Mouse (Mus musculus) myocyte (in vitro differentiated cells): ENCODE data around the gene Knstrn. TPM values are rescaled to one million over a fixed set of nuclear protein-coding genes. Genes with fewer than 3 reads are reported as not detected.
A peak's percentile ranks its signal among the peaks of the same experiment; 100 is the strongest.

Experiments used
- H3K27me3 ChIP-seq: one replicate; pipeline ENCODE4 v1.6.1; 2011; ENCODE audit not compliant: control insufficient read depth, insufficient read depth, insufficient read length
- H3K36me3 ChIP-seq: one replicate; pipeline ENCODE4 v1.6.1; 2011; ENCODE audit not compliant: control insufficient read depth, insufficient read depth
- H3K4me2 ChIP-seq: one replicate; pipeline ENCODE4 v1.6.1; 2011; ENCODE audit warnings: low read depth, control low read depth
- H3K4me3 ChIP-seq: one replicate; pipeline ENCODE4 v1.5.1; 2011; ENCODE audit warnings: mild to moderate bottlenecking, control low read depth, moderate library complexity
- H3K79me2 ChIP-seq: one replicate; pipeline ENCODE4 v1.6.1; 2011; ENCODE audit not compliant: control insufficient read depth, insufficient read depth
- H3ac ChIP-seq: one replicate; pipeline ENCODE4 v1.6.1; 2011; ENCODE audit not compliant: control insufficient read depth, insufficient read length
- CEBPB ChIP-seq: IDR thresholded peaks from 2 replicates; pipeline ENCODE4 v1.6.1; 2011; ENCODE audit warnings: mild to moderate bottlenecking, moderate library complexity; ENCODE audit not compliant: poor library complexity, insufficient read depth, severe bottlenecking
- E2F4 ChIP-seq: IDR thresholded peaks from one replicate; pipeline ENCODE4 v1.6.1; 2011; ENCODE audit warnings: mild to moderate bottlenecking, control low read depth, moderate library complexity; ENCODE audit not compliant: insufficient read depth
- MAX ChIP-seq: IDR thresholded peaks from one replicate; pipeline ENCODE4 v1.6.1; 2011; ENCODE audit warnings: low read depth, mild to moderate bottlenecking, control low read depth
- MYOD1 ChIP-seq, 3 experiments: IDR thresholded peaks; one replicate each; pipeline ENCODE4 v1.6.1; 2011; ENCODE audit warnings: control low read depth in 2 of 3, low read depth in 2 of 3, mild to moderate bottlenecking in 2 of 3, moderate library complexity in 1 of 3; ENCODE audit not compliant: insufficient read length in 2 of 3, control insufficient read depth in 1 of 3
- MYOG ChIP-seq, 3 experiments: IDR thresholded peaks; one replicate each; pipeline ENCODE4 v1.6.1; 2011; ENCODE audit warnings: control low read depth in 2 of 3, low read depth in 2 of 3, mild to moderate bottlenecking in 2 of 3; ENCODE audit not compliant: insufficient read length in 2 of 3, control insufficient read depth in 1 of 3, insufficient read depth in 1 of 3
- POLR2A ChIP-seq: IDR thresholded peaks from one replicate; pipeline ENCODE4 v1.6.1; 2011; ENCODE audit warnings: low read depth, mild to moderate bottlenecking, control low read depth, moderate library complexity; ENCODE audit not compliant: insufficient read length
- POLR2AphosphoS2 ChIP-seq: IDR thresholded peaks from one replicate; pipeline ENCODE4 v1.6.1; 2011; ENCODE audit warnings: low read depth, control low read depth; ENCODE audit not compliant: insufficient read length
- REST ChIP-seq: IDR thresholded peaks from one replicate; pipeline ENCODE4 v1.6.1; 2011; ENCODE audit warnings: mild to moderate bottlenecking, control low read depth, moderate library complexity; ENCODE audit not compliant: insufficient read depth, insufficient read length
- SRF ChIP-seq: IDR thresholded peaks from one replicate; pipeline ENCODE4 v1.6.1; 2011; ENCODE audit warnings: low read depth; ENCODE audit not compliant: control insufficient read depth, insufficient read length
- TCF12 ChIP-seq: IDR thresholded peaks from one replicate; pipeline ENCODE4 v1.6.1; 2011; ENCODE audit warnings: mild to moderate bottlenecking, control low read depth; ENCODE audit not compliant: poor library complexity, insufficient read depth, severe bottlenecking
- TCF3 ChIP-seq: IDR thresholded peaks from one replicate; pipeline ENCODE4 v1.6.1; 2011; ENCODE audit warnings: low read depth, control low read depth; ENCODE audit not compliant: insufficient read length
- USF1 ChIP-seq: IDR thresholded peaks from one replicate; pipeline ENCODE4 v1.6.1; 2011; ENCODE audit warnings: low read depth, mild to moderate bottlenecking, control low read depth, moderate library complexity
- polyA plus RNA-seq: library from polyadenylated mRNA; unstranded; fragments of >200 nt; fragmentation: generic; extraction: Trizol; gene quantifications from one replicate; pipeline ENCODE4 v1.2.1, GENCODE M21; 2012; ENCODE audit warnings: missing spikeins

Gene Knstrn
- polyA plus RNA-seq, 1 experiment = 42.2 TPM

DNA sequence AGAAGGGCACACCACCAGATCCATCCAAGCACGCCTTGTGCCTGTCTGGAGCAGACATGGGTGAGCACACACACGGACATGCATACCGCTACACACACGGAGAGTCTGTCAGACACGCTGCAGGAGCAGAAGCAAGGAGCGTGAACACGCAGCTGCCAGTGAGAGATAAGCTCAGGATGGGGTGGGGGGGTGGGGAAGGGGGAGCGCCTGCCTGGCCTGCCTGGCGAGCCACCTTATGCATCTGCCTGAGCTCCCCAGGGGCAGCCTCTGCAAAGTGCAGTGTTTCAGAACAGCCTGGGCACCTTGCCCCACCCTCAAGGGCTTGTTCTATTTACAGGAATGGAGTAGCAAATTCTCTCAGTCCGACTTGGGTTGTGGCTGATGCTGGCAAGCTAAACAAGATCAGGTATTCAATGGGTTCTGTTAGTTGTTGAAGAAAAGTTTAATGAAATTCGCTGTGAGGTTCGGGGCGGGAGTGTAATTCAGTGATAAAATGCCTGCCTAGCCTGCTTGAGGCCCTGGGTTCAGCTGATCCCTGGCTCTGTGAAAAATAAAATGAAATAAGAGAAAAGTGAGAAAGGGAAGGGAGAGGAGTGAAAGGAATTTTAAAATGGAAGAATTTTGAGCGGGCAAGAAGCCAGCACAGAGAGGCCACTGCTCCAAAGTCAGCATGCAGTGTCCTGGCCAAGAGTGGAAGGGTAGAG lies 74.2 kb downstream of the Knstrn start:
- H3K4me2 ChIP-seq = no peak overlapping the region
- H3K27me3 ChIP-seq = peaks cover 4% of the 10 kb centered on the region
- H3K36me3 ChIP-seq = no peaks in the 10 kb centered on the region
- no peak overlapping the region for H3K4me3 ChIP-seq
- H3K79me2 ChIP-seq = no peaks in the 10 kb centered on the region
- H3ac ChIP-seq = no peak overlapping the region
- TF ChIP-seq MAX (no peak), POLR2AphosphoS2 (no peak), SRF (no peak), MYOD1 (IDR thresholded peaks at IDR 0.05; ENCODE audit: control insufficient read depth in 1 of 3, insufficient read length in 2 of 3, low read depth in 2 of 3) (no peak), USF1 (no peak), TCF3 (no peak), POLR2A (no peak), REST (no peak), E2F4 (no peak), CEBPB (no peak), MYOG (IDR thresholded peaks at IDR 0.05; ENCODE audit: control insufficient read depth in 1 of 3, insufficient read depth in 1 of 3, insufficient read length in 2 of 3, low read depth in 2 of 3) (no peak), TCF12 (no peak)

GRCm38 (mm10) chr2:118891173-118891572 lies 77.4 kb downstream of the Knstrn start:
- H3K36me3 ChIP-seq = no peaks in the 10 kb centered on the region
- no peaks in the 10 kb centered on the region for H3K79me2 ChIP-seq
- peaks cover 26% of the 10 kb centered on the region for H3K27me3 ChIP-seq
- H3K4me2 ChIP-seq = no peak overlapping the region
- H3ac ChIP-seq = no peak overlapping the region
- TF ChIP-seq USF1 (no peak), POLR2AphosphoS2 (no peak), REST (no peak), E2F4 (no peak), SRF (no peak), MYOD1 (IDR thresholded peaks at IDR 0.05; ENCODE audit: control insufficient read depth in 1 of 3, insufficient read length in 2 of 3, low read depth in 2 of 3) (no peak), TCF3 (no peak), TCF12 (no peak), POLR2A (no peak), CEBPB (no peak), MYOG (IDR thresholded peaks at IDR 0.05; ENCODE audit: control insufficient read depth in 1 of 3, insufficient read depth in 1 of 3, insufficient read length in 2 of 3, low read depth in 2 of 3) (no peak)
- no peak overlapping the region for H3K4me3 ChIP-seq

- no peak for TF ChIP-seq MAX
- no peak for TF ChIP-seq USF1
- TF ChIP-seq POLR2AphosphoS2 = no peak
- no peak for TF ChIP-seq REST
- TF ChIP-seq TCF3 = no peak
- TF ChIP-seq CEBPB = no peak
- no peak for TF ChIP-seq SRF
- no peaks in the 10 kb centered on the region for H3K79me2 ChIP-seq
- H3K4me3 ChIP-seq = peak overlapping the region; percentile 7
- no peaks in the 10 kb centered on the region for H3K36me3 ChIP-seq
- peak overlapping the region; percentile 60 for H3K4me2 ChIP-seq
- H3ac ChIP-seq = no peak overlapping the region
- H3K27me3 ChIP-seq = peaks cover 49% of the 10 kb centered on the region
Measured at GRCm38 (mm10) chr2:118895990-118896913, 82.4 kb downstream of the Knstrn start.

DNA sequence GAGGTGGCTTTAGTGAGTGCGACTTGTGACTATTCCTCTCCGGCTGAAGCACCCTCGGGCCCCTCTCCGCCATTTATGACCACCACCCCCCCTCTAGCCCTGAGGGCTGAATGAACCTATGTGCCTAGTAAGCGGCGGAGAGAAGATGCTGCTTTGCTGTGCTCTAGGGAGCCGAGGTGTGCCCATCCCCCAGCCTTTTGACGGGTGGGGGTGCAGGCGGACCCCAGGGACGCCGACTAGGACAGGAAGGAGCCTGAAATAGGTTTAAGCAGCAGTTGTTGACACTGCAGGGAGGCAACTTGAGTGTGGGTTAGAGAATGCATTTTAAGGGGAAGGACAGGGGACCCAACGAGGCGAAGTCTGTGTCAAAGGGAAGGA lies 83.1 kb downstream of the Knstrn start:
- no peak overlapping the region for H3ac ChIP-seq
- TF ChIP-seq TCF3 (no peak), MYOD1 (IDR thresholded peaks at IDR 0.05; ENCODE audit: control insufficient read depth in 1 of 3, insufficient read length in 2 of 3, low read depth in 2 of 3) (no peak), CEBPB (no peak), MAX (no peak), MYOG (IDR thresholded peaks at IDR 0.05; ENCODE audit: control insufficient read depth in 1 of 3, insufficient read depth in 1 of 3, insufficient read length in 2 of 3, low read depth in 2 of 3) (no peak), REST (no peak), USF1 (no peak), POLR2AphosphoS2 (no peak), SRF (no peak), TCF12 (no peak), POLR2A (no peak), E2F4 (no peak)
- H3K27me3 ChIP-seq = peaks cover 49% of the 10 kb centered on the region
- H3K79me2 ChIP-seq = no peaks in the 10 kb centered on the region
- no peaks in the 10 kb centered on the region for H3K36me3 ChIP-seq
- H3K4me2 ChIP-seq = peak overlapping the region; percentile 60
- peak overlapping the region; percentile 7 for H3K4me3 ChIP-seq

GRCm38 (mm10) chr2:118897392-118897791 lies 83.6 kb downstream of the Knstrn start:
- TF ChIP-seq MYOD1 (IDR thresholded peaks at IDR 0.05; ENCODE audit: control insufficient read depth in 1 of 3, insufficient read length in 2 of 3, low read depth in 2 of 3) (no peak), TCF12 (no peak)
- H3K4me3 ChIP-seq = no peak overlapping the region

More at GRCm38 (mm10) chr2:118897392-118897791, 83.6 kb downstream of the Knstrn start:
- Histone ChIP-seq H3K36me3 (no peaks in the 10 kb centered on the region), H3K4me2 (no peak overlapping the region), H3K79me2 (no peaks in the 10 kb centered on the region), H3K27me3 (peaks cover 49% of the 10 kb centered on the region), H3ac (no peak overlapping the region)
